Mouse (Mus musculus) layer of hippocampus, adult 8-10 months (tissue): ENCODE data around the gene Canx. TPM values are rescaled to one million over a fixed set of nuclear protein-coding genes. Genes with fewer than 3 reads are reported as not detected.
"Not testable (repeated sequence)": the region's sequence is repeated elsewhere in the genome, so short reads cannot be mapped to it uniquely, and the experiment has no call there.

Experiments
- DNase-seq, 2 experiments: peaks; one replicate each; pipeline ENCODE4 v3.0.0; 2022; ENCODE audit warnings: low spot score in 2 of 2
- total RNA-seq, 4 experiments: library from RNA; stranded (reverse); gene quantifications; 2 replicates each; pipeline ENCODE4 v1.2.4; 2022

Gene Canx
- total RNA-seq, result 100 to 1,000 TPM; 388 to 462 (median 411) TPM

- DNase-seq, result peak; percentile 99
Observed at GRCm38 (mm10) chr11:50325496-50326301, at the start of gene Canx. Canx (minus strand) TSS chr11:50325673.

GRCm38 (mm10) chr11:50374286-50375015 lies 49.0 kb upstream of the Canx start:
- no peak for DNase-seq

GRCm38 (mm10) chr11:50373621-50374020 lies 48.1 kb upstream of the Canx start:
- no peak for DNase-seq

- DNase-seq, result no peak
Observed at GRCm38 (mm10) chr11:50373086-50373485, 47.6 kb upstream of the Canx start.

- DNase-seq, result no peak
Observed at GRCm38 (mm10) chr11:50371911-50372310, 46.4 kb upstream of the Canx start.

- DNase-seq, result peak in 1 of 2 experiments; percentile 44
Observed at GRCm38 (mm10) chr11:50371399-50371841, 45.9 kb upstream of the Canx start.

- no peak for DNase-seq
Observed at GRCm38 (mm10) chr11:50370969-50371368, 45.5 kb upstream of the Canx start.

- no peak for DNase-seq
Observed at GRCm38 (mm10) chr11:50369360-50369911, 44.0 kb upstream of the Canx start.

GRCm38 (mm10) chr11:50367531-50367930 lies 42.1 kb upstream of the Canx start:
- DNase-seq, result no peak

GRCm38 (mm10) chr11:50365322-50365721 lies 39.8 kb upstream of the Canx start:
- no peak for DNase-seq

- DNase-seq, result peak; percentile 58 to 84
Observed at GRCm38 (mm10) chr11:50364548-50364947, 39.1 kb upstream of the Canx start.

GRCm38 (mm10) chr11:50361282-50361681 lies 35.8 kb upstream of the Canx start:
- not testable (repeated sequence) for DNase-seq

GRCm38 (mm10) chr11:50358950-50359861 lies 33.7 kb upstream of the Canx start:
- DNase-seq, result peak; percentile 50 to 51

GRCm38 (mm10) chr11:50355395-50355794 lies 29.9 kb upstream of the Canx start:
- DNase-seq, result no peak

GRCm38 (mm10) chr11:50354851-50355250 lies 29.4 kb upstream of the Canx start:
- no peak for DNase-seq

- no peak for DNase-seq
Observed at GRCm38 (mm10) chr11:50354162-50354561, 28.7 kb upstream of the Canx start, which contains the start of gene Cby3. Cby3 (plus strand) TSS chr11:50354462.

- DNase-seq, result no peak
Observed at GRCm38 (mm10) chr11:50352177-50352576, 26.7 kb upstream of the Canx start.

GRCm38 (mm10) chr11:50346256-50347032 lies 21.0 kb upstream of the Canx start:
- no peak for DNase-seq

GRCm38 (mm10) chr11:50345486-50345885 lies 20.0 kb upstream of the Canx start:
- DNase-seq, result no peak

- no peak for DNase-seq
Observed at GRCm38 (mm10) chr11:50336891-50337290, 11.4 kb upstream of the Canx start.
